Mouse (Mus musculus) heart, embryonic 13.5 days (tissue): ENCODE data around the gene Rap1a. TPM values are rescaled to one million over a fixed set of nuclear protein-coding genes. Genes with fewer than 3 reads are reported as not detected.
"Not testable (repeated sequence)": the region's sequence is repeated elsewhere in the genome, so short reads cannot be mapped to it uniquely, and the experiment has no call there.

Source experiments
- ATAC-seq: fragments of 200-750 bp; cut with Nextera tagmentation; 2 replicates; pipeline ENCODE4 v1.8.0; 2017; ENCODE audit warnings: moderate TSS enrichment; ENCODE audit not compliant: insufficient number of reproducible peaks, low FRiP score, low TSS enrichment; ENCODE audit errors: extremely low read depth
- H3K27ac ChIP-seq: fragments of 300-500 bp; sonication (generic); replicated peaks from 2 replicates; pipeline ENCODE4 v1.5.1; 2015; ENCODE audit warnings: moderate library complexity, mild to moderate bottlenecking, inconsistent platforms
- H3K27me3 ChIP-seq: fragments of 300-500 bp; sonication (generic); replicated peaks from 2 replicates; pipeline ENCODE4 v1.6.1; 2015; ENCODE audit warnings: mild to moderate bottlenecking, inconsistent platforms
- H3K36me3 ChIP-seq: fragments of 300-500 bp; sonication (generic); 2 replicates; pipeline ENCODE4 v1.6.1; 2015; ENCODE audit warnings: mild to moderate bottlenecking, inconsistent platforms
- H3K4me1 ChIP-seq: fragments of 300-500 bp; sonication (generic); 2 replicates; pipeline ENCODE4 v1.6.1; 2015; ENCODE audit warnings: inconsistent platforms
- H3K4me2 ChIP-seq: fragments of 300-500 bp; sonication (generic); 2 replicates; pipeline ENCODE4 v1.6.1; 2015; ENCODE audit warnings: inconsistent platforms, mild to moderate bottlenecking, moderate library complexity
- H3K4me3 ChIP-seq: fragments of 300-500 bp; sonication (generic); 2 replicates; pipeline ENCODE4 v1.5.1; 2015; ENCODE audit warnings: moderate library complexity, mild to moderate bottlenecking, inconsistent platforms
- H3K9ac ChIP-seq: fragments of 300-500 bp; sonication (generic); 2 replicates; pipeline ENCODE4 v1.6.1; 2015; ENCODE audit warnings: inconsistent platforms, mild to moderate bottlenecking, moderate library complexity
- H3K9me3 ChIP-seq: fragments of 300-500 bp; sonication (generic); 2 replicates; pipeline ENCODE4 v1.6.1; 2016; ENCODE audit warnings: inconsistent platforms
- WGBS: fragments of 180-500 bp; shearing (Covaris S2); methylation state at CpG from one replicate; pipeline ENCODE4 v1.1.7; 2015; ENCODE audit warnings: mixed read lengths; 5-methylcytosine and 5-hydroxymethylcytosine counted together
- polyA plus RNA-seq: library from polyadenylated mRNA; unstranded; fragments of >200 nt; fragmentation: Nextera tagmentation; extraction: Ambion mirVana; gene quantifications from 2 replicates; pipeline ENCODE4 v1.2.1, GENCODE M21; 2015

Gene Rap1a
- polyA plus RNA-seq, 1 experiment from 2014 or later, result 81.3 TPM

DNA sequence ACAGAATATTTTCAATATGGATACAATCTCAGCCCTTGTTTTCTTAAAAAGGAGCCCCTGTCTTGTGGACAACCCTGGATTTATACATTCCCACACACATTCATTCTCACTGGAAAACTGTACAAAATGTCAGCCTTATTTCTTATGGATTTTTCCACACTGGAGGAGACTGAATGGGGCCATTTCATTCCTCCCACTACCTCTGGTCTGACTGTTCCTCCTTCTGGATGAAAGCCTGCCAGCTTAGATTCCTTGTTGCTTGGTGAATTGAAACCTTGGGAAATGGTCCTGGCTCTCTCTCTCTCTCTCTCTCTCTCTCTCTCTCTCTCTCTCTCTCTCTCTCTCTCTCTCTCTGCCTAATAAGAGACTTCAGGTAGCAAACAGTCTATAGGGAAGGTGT lies 88.3 kb downstream of the Rap1a start:
- Histone ChIP-seq H3K4me3 (no peak overlapping the region), H3K4me1 (peaks cover 44% of the 10 kb centered on the region), H3K27me3 (0 out of 2 replicates have a peak, but pooled peaks cover 2% of the 10 kb centered on the region), H3K9me3 (no peaks in the 10 kb centered on the region), H3K36me3 (peaks cover 9% of the 10 kb centered on the region; the same call in 1 of the 2 replicates), H3K4me2 (no peak overlapping the region), H3K27ac (no peak overlapping the region), H3K9ac (no peak overlapping the region)
- no peak for ATAC-seq

DNA sequence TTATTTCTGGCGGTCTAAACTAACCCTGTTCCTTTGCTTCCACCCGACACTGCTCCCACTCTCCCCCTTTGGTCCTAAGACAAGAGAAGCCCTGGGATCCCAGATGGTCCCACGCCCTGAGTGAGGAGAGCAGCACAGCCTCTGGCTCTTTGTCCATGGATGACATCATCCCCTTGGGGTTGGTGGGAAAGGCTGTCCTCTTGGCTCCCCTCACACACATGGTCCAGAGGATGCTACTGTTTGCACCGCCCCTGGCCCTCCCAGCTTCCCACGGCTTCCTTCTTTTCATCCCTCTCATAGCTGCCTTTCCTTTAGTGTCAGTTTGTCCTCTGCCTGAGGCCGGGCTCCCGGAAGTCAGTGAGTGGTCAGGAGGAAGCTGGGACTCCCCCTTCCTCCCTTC lies 89.4 kb downstream of the Rap1a start:
- Histone ChIP-seq H3K4me2 (no peak overlapping the region), H3K9ac (no peak overlapping the region), H3K36me3 (peaks cover 4% of the 10 kb centered on the region; the same call in 1 of the 2 replicates), H3K27me3 (0 out of 2 replicates have a peak, but pooled peaks cover 2% of the 10 kb centered on the region), H3K27ac (no peak overlapping the region), H3K9me3 (no peaks in the 10 kb centered on the region), H3K4me3 (no peak overlapping the region), H3K4me1 (peaks cover 54% of the 10 kb centered on the region)
- 65% methylated on average over 7 of the region's 7 CpGs for WGBS
- no peak for ATAC-seq

DNA sequence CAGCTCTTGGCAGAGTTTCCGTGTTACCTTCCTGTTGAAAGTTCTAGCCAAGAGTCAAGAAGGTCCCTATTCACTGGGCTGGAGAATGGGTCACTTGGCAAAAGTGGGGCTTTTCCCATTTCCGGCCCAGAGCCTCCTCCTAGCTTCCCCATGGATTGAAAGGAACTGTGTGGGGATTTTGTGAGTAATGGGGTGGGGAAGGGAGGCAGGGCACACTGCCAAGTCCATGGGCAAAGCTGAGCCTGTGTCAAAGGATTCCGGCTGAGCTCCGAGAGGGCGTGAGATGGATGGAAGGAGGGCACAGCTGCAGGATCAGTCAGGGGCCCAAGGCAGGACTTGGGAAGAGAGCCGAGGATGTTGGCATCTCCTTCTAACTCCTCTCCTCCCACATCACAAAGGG lies 90.9 kb downstream of the Rap1a start:
- no peak for ATAC-seq
- 56% methylated on average over 6 of the region's 6 CpGs for WGBS
- no peak overlapping the region for H3K4me3 ChIP-seq
- no peak overlapping the region for H3K9ac ChIP-seq
- no peak overlapping the region for H3K27ac ChIP-seq
- H3K27me3 ChIP-seq, result peaks cover 7% of the 10 kb centered on the region; the same call in 1 of the 2 replicates
- no peaks in the 10 kb centered on the region for H3K36me3 ChIP-seq
- peaks cover 68% of the 10 kb centered on the region for H3K4me1 ChIP-seq
- no peaks in the 10 kb centered on the region for H3K9me3 ChIP-seq
- no peak overlapping the region for H3K4me2 ChIP-seq

DNA sequence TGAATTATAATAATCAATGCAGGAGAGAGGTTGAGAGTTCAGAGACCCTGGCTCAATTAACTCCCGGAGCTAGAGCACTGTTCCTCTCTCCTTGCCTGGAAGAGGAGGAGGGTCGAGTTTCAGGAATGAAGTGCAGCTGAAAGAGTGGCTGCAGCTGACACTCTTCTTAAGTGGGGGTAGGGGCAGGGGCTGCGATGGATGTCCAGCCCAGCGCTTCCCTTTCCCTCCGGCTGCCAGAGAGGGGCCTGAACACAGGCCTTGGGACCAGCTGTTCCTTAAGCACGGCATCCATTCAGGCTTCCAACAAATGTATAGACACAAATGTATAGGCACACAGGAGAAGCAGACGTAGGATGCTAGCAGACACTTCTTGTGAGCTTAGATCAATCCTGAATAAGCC lies 93.5 kb downstream of the Rap1a start:
- Histone ChIP-seq H3K36me3 (no peaks in the 10 kb centered on the region), H3K4me3 (no peak overlapping the region), H3K27me3 (peaks cover 11% of the 10 kb centered on the region; the same call in 1 of the 2 replicates), H3K9me3 (no peaks in the 10 kb centered on the region), H3K4me2 (peak overlapping the region; percentile 16; the same call in 1 of the 2 replicates), H3K27ac (no peak overlapping the region), H3K9ac (peak overlapping the region; percentile 47; the same call in 1 of the 2 replicates), H3K4me1 (peaks cover 60% of the 10 kb centered on the region)
- 36% methylated on average over 7 of the region's 7 CpGs for WGBS
- ATAC-seq, result no peak

DNA sequence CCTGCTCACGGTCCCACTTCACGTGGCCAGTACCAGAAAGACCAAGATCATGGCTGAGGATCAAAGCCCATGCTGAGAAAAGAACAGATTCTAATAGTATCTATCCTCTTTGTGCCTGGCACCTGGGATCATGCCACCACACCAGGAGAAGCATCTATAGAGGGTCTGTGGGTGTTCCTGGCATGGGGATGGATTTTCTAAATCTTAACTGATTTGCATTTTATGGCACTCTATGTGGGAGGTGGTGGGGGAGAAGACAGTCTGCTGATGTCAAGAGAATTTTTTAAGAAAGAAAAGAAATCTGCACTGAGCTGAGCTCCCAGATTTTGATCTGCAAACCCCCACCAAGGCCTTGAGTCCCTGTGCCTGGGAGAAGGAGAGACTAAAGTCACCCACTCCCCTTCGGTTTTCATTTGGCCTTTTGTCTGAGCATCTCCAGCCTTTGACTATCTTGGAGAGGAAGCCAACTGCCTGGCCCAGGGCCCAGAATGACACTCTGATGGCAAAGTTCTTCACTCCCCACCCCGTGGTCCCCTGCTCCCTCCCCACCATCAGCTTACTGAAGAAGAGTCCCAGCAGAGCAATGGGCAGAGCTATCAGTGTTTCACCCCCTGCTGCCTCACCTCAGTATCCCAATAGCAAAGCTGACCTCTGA lies 94.6 kb downstream of the Rap1a start:
- H3K36me3 ChIP-seq, result no peaks in the 10 kb centered on the region
- no peak for ATAC-seq
- peaks cover 67% of the 10 kb centered on the region for H3K4me1 ChIP-seq
- H3K4me3 ChIP-seq, result peak overlapping the region; percentile 62
- H3K9me3 ChIP-seq, result no peaks in the 10 kb centered on the region
- peaks cover 11% of the 10 kb centered on the region; the same call in 1 of the 2 replicates for H3K27me3 ChIP-seq
- WGBS, result 43% methylated on average over 4 of the region's 4 CpGs
- peak overlapping the region; percentile 97 for H3K4me2 ChIP-seq
- no peak overlapping the region for H3K9ac ChIP-seq
- H3K27ac ChIP-seq, result no peak overlapping the region

DNA sequence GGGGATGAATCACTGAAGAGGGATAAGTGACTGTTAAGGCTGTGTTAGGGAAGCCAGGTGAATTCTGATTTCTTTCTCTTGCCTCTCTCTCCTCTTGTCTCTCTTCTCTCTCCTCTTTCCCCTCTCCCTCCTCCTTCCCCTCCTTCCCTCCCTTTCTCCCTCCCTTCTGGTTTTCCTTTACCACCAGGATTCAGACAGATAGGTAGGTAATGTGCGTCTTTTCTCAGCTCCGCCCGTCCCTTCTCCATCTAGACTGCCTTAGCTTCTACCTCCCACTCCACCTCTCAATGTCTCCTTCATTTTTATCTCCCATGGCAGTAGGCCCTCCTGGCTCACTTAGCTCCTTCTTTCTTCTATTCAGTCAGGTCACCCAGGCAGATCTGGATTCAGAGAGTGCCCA lies 95.6 kb downstream of the Rap1a start:
- peak overlapping the region; percentile 62 for H3K4me3 ChIP-seq
- H3K36me3 ChIP-seq, result no peaks in the 10 kb centered on the region
- H3K4me1 ChIP-seq, result peaks cover 74% of the 10 kb centered on the region
- ATAC-seq, result no peak
- peak overlapping the region; percentile 87 for H3K9ac ChIP-seq
- H3K27ac ChIP-seq, result no peak overlapping the region
- H3K27me3 ChIP-seq, result peaks cover 11% of the 10 kb centered on the region; the same call in 1 of the 2 replicates
- no peaks in the 10 kb centered on the region for H3K9me3 ChIP-seq
- WGBS, result 31% methylated on average over 3 of the region's 3 CpGs
- H3K4me2 ChIP-seq, result peak overlapping the region; percentile 97

DNA sequence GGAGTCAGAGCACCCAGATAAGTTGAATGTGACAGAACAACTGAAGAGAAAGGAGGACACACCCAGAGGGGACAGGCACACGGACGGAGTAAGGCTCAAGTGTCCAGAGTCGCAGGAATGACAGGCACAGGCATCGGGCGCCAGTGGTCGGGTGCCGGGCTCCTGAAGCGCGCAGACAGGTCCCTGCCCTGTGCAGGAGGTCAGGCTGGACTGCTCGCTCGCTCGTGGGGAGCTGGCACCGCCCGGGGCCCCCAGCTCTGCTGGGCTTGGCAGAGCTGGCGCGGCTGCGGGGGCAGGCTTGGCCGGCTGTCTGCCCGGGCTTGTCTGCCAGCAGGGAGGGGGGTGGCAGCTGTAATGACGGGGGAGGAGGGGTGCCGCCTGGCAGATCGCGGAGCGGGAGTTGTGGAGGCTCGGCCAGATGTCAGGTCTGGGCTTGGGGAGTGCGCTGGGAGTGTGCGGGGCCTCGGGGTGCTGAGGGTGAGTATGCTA lies 96.0 kb downstream of the Rap1a start:
- ATAC-seq, result peak; percentile 33; the same call in 1 of the 2 replicates
- peak overlapping the region; percentile 87 for H3K9ac ChIP-seq
- H3K4me1 ChIP-seq, result peaks cover 74% of the 10 kb centered on the region
- H3K27me3 ChIP-seq, result peaks cover 11% of the 10 kb centered on the region; the same call in 1 of the 2 replicates
- 0% methylated on average over 28 of the region's 28 CpGs for WGBS
- H3K9me3 ChIP-seq, result no peaks in the 10 kb centered on the region
- no peaks in the 10 kb centered on the region for H3K36me3 ChIP-seq
- peak overlapping the region; percentile 62 for H3K4me3 ChIP-seq
- peak overlapping the region; percentile 97 for H3K4me2 ChIP-seq
- H3K27ac ChIP-seq, result peak overlapping the region; percentile 78

DNA sequence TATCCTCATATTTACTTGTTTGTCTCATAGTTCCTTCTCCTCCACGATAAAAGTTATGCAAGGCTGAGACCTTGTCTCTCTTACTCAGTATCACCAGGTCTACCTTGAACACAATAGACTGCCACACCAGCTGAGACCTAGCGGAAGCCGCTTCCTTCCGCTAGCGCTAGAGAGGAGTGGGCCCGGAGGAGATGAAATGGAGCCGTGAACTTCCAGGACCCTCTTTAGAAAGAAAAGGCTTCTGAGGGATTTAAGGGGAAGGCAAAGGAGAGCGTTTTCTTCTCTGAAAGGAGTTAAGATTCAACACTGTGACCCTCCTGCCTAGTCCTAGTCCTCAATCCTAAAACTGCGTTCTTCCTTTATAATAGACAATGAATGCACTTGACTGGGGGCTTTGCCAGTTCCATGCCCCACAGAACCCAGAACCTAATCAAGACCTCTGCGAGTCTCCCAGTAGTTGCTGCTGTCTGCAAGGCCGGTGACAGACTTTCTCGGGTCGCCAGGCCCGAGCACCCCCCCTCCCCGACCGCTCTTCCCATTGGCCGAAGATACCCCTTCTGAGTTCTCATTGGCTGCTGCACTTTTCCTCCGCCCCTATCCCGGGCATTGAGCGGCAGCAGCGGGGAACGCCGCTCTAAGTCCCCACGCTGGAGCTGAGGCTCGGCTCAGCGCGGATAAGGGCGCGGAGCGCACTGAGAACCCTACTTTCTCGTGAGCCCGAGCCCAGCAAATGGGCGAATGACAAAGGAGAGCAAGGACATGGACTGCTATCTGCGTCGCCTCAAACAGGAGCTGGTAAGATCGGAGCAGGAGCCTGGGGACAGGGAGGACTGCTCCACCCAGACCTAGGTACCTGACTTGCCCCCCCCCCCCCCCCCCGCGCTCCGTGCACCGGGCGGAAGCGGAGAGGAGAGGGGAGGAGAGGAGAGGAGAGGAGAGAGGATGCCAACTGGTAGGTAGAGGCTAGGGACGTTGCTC lies 96.8 kb downstream of the Rap1a start, which contains the start of gene Inka2:
TSS of gene Inka2 (plus strand) at position 569 of the 978 bp plus-strand sequence.
- WGBS, result 5% methylated on average over 38 of the region's 43 CpGs
- Histone ChIP-seq H3K4me1 (peaks cover 79% of the 10 kb centered on the region), H3K4me2 (peak within 1 kb of the TSS; percentile 97), H3K4me3 (peak within 1 kb of the TSS; percentile 62), H3K27me3 (peaks cover 11% of the 10 kb centered on the region; the same call in 1 of the 2 replicates), H3K27ac (peak within 1 kb of the TSS; percentile 78), H3K9ac (peak within 1 kb of the TSS; percentile 87), H3K9me3 (no peaks in the 10 kb centered on the region), H3K36me3 (no peaks in the 10 kb centered on the region)
- ATAC-seq, result peak; percentile 84

DNA sequence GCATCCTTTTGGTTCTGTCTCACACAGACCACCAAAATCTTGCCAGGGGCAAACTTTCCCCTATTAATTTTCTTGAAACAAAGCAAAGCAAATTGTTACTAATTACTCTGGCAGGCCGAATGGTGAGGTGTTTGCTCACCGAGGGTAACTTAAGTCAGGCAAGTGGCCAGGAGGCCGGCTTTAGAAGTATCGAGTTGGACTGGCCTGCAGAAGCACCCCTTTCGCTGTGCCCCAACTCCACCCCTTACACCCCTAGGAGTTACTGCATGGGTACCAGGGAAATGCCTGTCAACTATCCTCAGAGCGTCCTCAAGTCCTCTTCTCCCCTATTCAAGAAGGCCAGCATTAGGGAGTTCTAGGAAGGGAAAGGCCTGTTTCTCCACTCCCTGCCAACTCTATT lies 97.6 kb downstream of the Rap1a start:
- WGBS, result 65% methylated on average over 6 of the region's 6 CpGs
- Histone ChIP-seq H3K9ac (no peak overlapping the region), H3K27me3 (peaks cover 9% of the 10 kb centered on the region; the same call in 1 of the 2 replicates), H3K4me1 (peaks cover 85% of the 10 kb centered on the region), H3K36me3 (no peaks in the 10 kb centered on the region), H3K4me3 (no peak overlapping the region), H3K27ac (peak overlapping the region; percentile 78; the same call in 1 of the 2 replicates), H3K4me2 (peak overlapping the region; percentile 97), H3K9me3 (no peaks in the 10 kb centered on the region)
- no peak for ATAC-seq

DNA sequence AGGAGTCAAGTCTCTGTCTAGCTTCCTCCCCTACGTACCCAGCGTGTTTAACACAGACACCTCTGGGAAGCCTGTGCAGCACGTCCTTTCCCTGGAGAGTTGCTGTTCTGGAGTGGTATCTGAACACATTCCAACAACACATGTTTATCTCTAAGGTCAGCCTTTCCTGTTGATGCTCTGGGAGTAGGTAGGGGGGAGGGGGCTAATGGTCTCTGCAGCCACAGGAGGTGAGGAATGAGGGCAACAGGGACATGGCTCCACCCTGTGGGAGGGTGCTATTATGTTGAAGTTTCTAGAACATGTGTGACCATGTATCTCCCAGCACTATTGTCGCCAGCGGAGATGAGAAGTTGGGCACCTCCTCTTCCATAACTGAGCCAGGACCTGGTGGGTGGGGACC lies 99.7 kb downstream of the Rap1a start:
- peak overlapping the region; percentile 69 for H3K27ac ChIP-seq

DNA sequence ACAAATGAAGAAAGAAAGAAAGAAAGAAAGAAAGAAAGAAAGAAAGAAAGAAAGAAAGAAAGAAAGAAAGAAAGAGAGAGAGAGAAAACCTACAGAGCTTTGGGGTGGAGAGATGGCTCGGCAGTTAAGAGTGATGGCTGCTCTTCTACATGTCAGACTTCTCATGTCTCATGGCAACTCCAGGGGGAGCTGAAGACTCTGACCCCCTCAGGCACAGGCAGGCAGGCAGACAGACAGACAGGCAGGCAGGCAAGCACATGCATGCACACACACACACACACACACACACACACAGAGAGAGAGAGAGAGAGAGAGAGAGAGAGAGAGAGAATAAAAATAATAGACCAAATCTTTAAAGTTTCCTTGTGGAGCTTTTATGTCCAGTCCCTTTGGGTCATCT lies 100.3 kb downstream of the Rap1a start:
- 31% methylated on average over 1 of the region's 1 CpGs for WGBS
- H3K27me3 ChIP-seq, H3K4me3 ChIP-seq, H3K9me3 ChIP-seq, H3K36me3 ChIP-seq, ATAC-seq: not testable (repeated sequence)
- Histone ChIP-seq H3K9ac (peak overlapping the region; percentile 56; the same call in 1 of the 2 replicates), H3K4me2 (peak overlapping the region; percentile 51), H3K27ac (peak overlapping the region; percentile 69), H3K4me1 (peaks cover 80% of the 10 kb centered on the region)

More for the DNA sequence above, 99.7 kb downstream of the Rap1a start:
- Histone ChIP-seq H3K4me3 (no peak overlapping the region), H3K4me1 (peaks cover 80% of the 10 kb centered on the region), H3K4me2 (peak overlapping the region; percentile 51), H3K9me3 (no peaks in the 10 kb centered on the region), H3K27me3 (peaks cover 15% of the 10 kb centered on the region), H3K36me3 (no peaks in the 10 kb centered on the region), H3K9ac (peak overlapping the region; percentile 56; the same call in 1 of the 2 replicates)
- 15% methylated on average over 5 of the region's 5 CpGs for WGBS
- ATAC-seq, result no peak
